ENCODE assay signal across 8 mouse cellular contexts in genomic region chr13:99058131-99058970, GRCm38 (mm10).
A peak's percentile ranks its signal among the peaks of the same experiment; 100 is the strongest.
DNase-seq lines count a peak whose midpoint lies in the region; ATAC-seq lines count a peak whose summit lies in the region.

No protein-coding gene starts in this region.

- H3K4me1 ChIP-seq in heart, embryonic 13.5 days, result peaks cover 33% of the 10 kb centered on the region
- peaks cover 24% of the 10 kb centered on the region for H3K4me1 ChIP-seq in neural tube, embryonic 15.5 days

- ATAC-seq in heart, embryonic 13.5 days (ENCODE audit: extremely low read depth, insufficient number of reproducible peaks, low FRiP score, low TSS enrichment), result no peak
- no peak for ATAC-seq in neural tube, embryonic 15.5 days (ENCODE audit: low FRiP score)

- 0 out of 2 replicates have a peak, but pooled peaks cover 4% of the 10 kb centered on the region for H3K27me3 ChIP-seq in heart, embryonic 13.5 days (replicated peaks)
- no peaks in the 10 kb centered on the region for H3K27me3 ChIP-seq in neural tube, embryonic 15.5 days (replicated peaks)

- H3K9me3 ChIP-seq in heart, embryonic 13.5 days, result no peaks in the 10 kb centered on the region
- no peaks in the 10 kb centered on the region for H3K9me3 ChIP-seq in neural tube, embryonic 15.5 days (replicated peaks)

- H3K9ac ChIP-seq in heart, embryonic 13.5 days, result no peak overlapping the region
- no peak overlapping the region for H3K9ac ChIP-seq in neural tube, embryonic 15.5 days (replicated peaks)

- 67% methylated on average over 13 of the region's 13 CpGs for WGBS in heart, embryonic 13.5 days
- 84% methylated on average over 13 of the region's 13 CpGs for WGBS in neural tube, embryonic 15.5 days

- H3K27ac ChIP-seq in heart, embryonic 13.5 days (replicated peaks), result 0 out of 2 replicates have a peak overlapping the region, but pooled peaks have one; percentile 12
- no peak overlapping the region for H3K27ac ChIP-seq in neural tube, embryonic 15.5 days (replicated peaks)

- H3K4me3 ChIP-seq in heart, embryonic 13.5 days, result no peak overlapping the region
- H3K4me3 ChIP-seq in neural tube, embryonic 15.5 days (replicated peaks), result no peak overlapping the region

- no peak overlapping the region for H3K4me2 ChIP-seq in heart, embryonic 13.5 days
- H3K4me2 ChIP-seq in neural tube, embryonic 15.5 days, result no peak overlapping the region

- peak; percentile 27 to 28 for DNase-seq in cerebellum, postnatal 36 days
- DNase-seq in cerebellum, postnatal 4 days (ENCODE audit: low spot score in 2 of 2), result no peak
- peak; percentile 11 for DNase-seq in adrenal gland, adult 8-10 months
- DNase-seq in lung, postnatal 36 days, result peak; percentile 77
- DNase-seq in right cerebral cortex, postnatal 25 days, result no peak
- DNase-seq in kidney, adult 9 months, result no peak

- H3K36me3 ChIP-seq in heart, embryonic 13.5 days, result no peaks in the 10 kb centered on the region
- H3K36me3 ChIP-seq in neural tube, embryonic 15.5 days, result no peaks in the 10 kb centered on the region

Comparison
In these comparisons a context has a peak if more than half of its experiments do, and no peak if none do; other contexts are left out.
1. DNase-seq: peak in cerebellum, postnatal 36 days (2 of 2), adrenal gland, adult 8-10 months (single experiment) and lung, postnatal 36 days (single experiment); none in cerebellum, postnatal 4 days (0 of 2), right cerebral cortex, postnatal 25 days (single experiment) and kidney, adult 9 months (single experiment).